Mouse (Mus musculus): Measurements from ENCODE around the gene Axin1. TPM values are rescaled to one million over a fixed set of nuclear protein-coding genes. Genes with fewer than 3 reads are reported as not detected.

Gene Axin1
- total and polyA plus RNA-seq, 3 experiments: 27.8 to 38.8 (median 28.5) TPM

GRCm38 (mm10) chr17:26105619-26106018, 32.9 kb upstream of the Axin1 start:
- Histone ChIP-seq H3K27me3 (replicated peaks) (peaks cover 24% of the 10 kb centered on the region), H3K79me2 (replicated peaks; ENCODE audit: control insufficient read depth, extremely low read depth, insufficient read depth, poor library complexity, severe bottlenecking) (no peaks in the 10 kb centered on the region), H3K27ac (ENCODE audit: insufficient read depth, low read depth) (no peak overlapping the region), H3K9me3 (replicated peaks; ENCODE audit: low read length) (no peaks in the 10 kb centered on the region), H3K4me3 (replicated peaks in 1 of 3; ENCODE audit: low read depth in 2 of 3, low read length in 2 of 3, poor library complexity in 1 of 3) (no peak overlapping the region), H3K9ac (ENCODE audit: insufficient read depth, low read depth) (no peak overlapping the region), H3K36me3 (replicated peaks in 1 of 2; ENCODE audit: control insufficient read depth in 1 of 2, insufficient read depth in 1 of 2, low read length in 1 of 2) (no peaks in the 10 kb centered on the region), H3K4me2 (ENCODE audit: insufficient read depth, low read depth, poor library complexity, severe bottlenecking) (no peak overlapping the region), H3K4me1 (ENCODE audit: control insufficient read depth in 1 of 2, insufficient read depth in 2 of 2) (peaks cover 0 to 3% of the 10 kb centered on the region in 2 experiments; a peak in 1 of 4 replicates)
- dilution Hi-C loops (cut with MboI; ENCODE audit: extremely low pct_ligation_motif_present, extremely low pct_unique_long_range_greater_than_20kb, low sequenced_read_pairs) (no loop called here), in situ Hi-C loops (cut with MboI; ENCODE audit: low pct_ligation_motif_present, low pct_unique_long_range_greater_than_20kb, low sequenced_read_pairs) (no loop called here)
- TF ChIP-seq ZC3H11A (IDR thresholded peaks at IDR 0.05; ENCODE audit: low read depth, low read length): no peak
- TF ChIP-seq KAT2A (IDR thresholded peaks at IDR 0.05; ENCODE audit: insufficient replicate concordance, low read length): no peak
- no peak for TF ChIP-seq ZMIZ1 (IDR thresholded peaks at IDR 0.05; ENCODE audit: low read depth, low read length)
- TF ChIP-seq NELFE (IDR thresholded peaks at IDR 0.05; ENCODE audit: low read depth, low read length): no peak
- no peak for TF ChIP-seq IRF4 (IDR thresholded peaks at IDR 0.05; ENCODE audit: low read depth, low read length)
- no peak for TF ChIP-seq PAX5 (IDR thresholded peaks at IDR 0.05; ENCODE audit: low read length)
- no peak for TF ChIP-seq UBTF (IDR thresholded peaks at IDR 0.05; ENCODE audit: low read depth, low read length)
- no peak for DNase-seq (ENCODE audit: extremely low read depth)

- H3K79me2 ChIP-seq (replicated peaks; ENCODE audit: control insufficient read depth, extremely low read depth, insufficient read depth, poor library complexity, severe bottlenecking): no peaks in the 10 kb centered on the region
- no peak overlapping the region for H3K27ac ChIP-seq (ENCODE audit: insufficient read depth, low read depth)
- H3K4me3 ChIP-seq (replicated peaks in 1 of 3; ENCODE audit: low read depth in 2 of 3, low read length in 2 of 3, poor library complexity in 1 of 3): no peak overlapping the region
- H3K4me1 ChIP-seq (ENCODE audit: control insufficient read depth in 1 of 2, insufficient read depth in 2 of 2): peaks cover 2 to 23% of the 10 kb centered on the region in 2 experiments; a peak in 2 of 4 replicates
- H3K36me3 ChIP-seq (replicated peaks in 1 of 2; ENCODE audit: control insufficient read depth in 1 of 2, insufficient read depth in 1 of 2, low read length in 1 of 2): no peaks in the 10 kb centered on the region
- no peak for TF ChIP-seq UBTF (IDR thresholded peaks at IDR 0.05; ENCODE audit: low read depth, low read length)
- TF ChIP-seq HCFC1 (IDR thresholded peaks at IDR 0.05; ENCODE audit: low read depth, low read length): no peak
- no peak for DNase-seq (ENCODE audit: extremely low read depth)
- dilution Hi-C loops (cut with MboI; ENCODE audit: extremely low pct_ligation_motif_present, extremely low pct_unique_long_range_greater_than_20kb, low sequenced_read_pairs): no loop called here
- H3K9ac ChIP-seq (ENCODE audit: insufficient read depth, low read depth): no peak overlapping the region
- no peak overlapping the region for H3K4me2 ChIP-seq (ENCODE audit: insufficient read depth, low read depth, poor library complexity, severe bottlenecking)
- peaks cover 51% of the 10 kb centered on the region for H3K27me3 ChIP-seq (replicated peaks)
- in situ Hi-C loops (cut with MboI; ENCODE audit: low pct_ligation_motif_present, low pct_unique_long_range_greater_than_20kb, low sequenced_read_pairs): no loop called here
- no peaks in the 10 kb centered on the region for H3K9me3 ChIP-seq (replicated peaks; ENCODE audit: low read length)
Measured at GRCm38 (mm10) chr17:26110156-26110555, 28.3 kb upstream of the Axin1 start.

- H3K27ac ChIP-seq (ENCODE audit: insufficient read depth, low read depth): no peak overlapping the region
- dilution Hi-C loops (cut with MboI; ENCODE audit: extremely low pct_ligation_motif_present, extremely low pct_unique_long_range_greater_than_20kb, low sequenced_read_pairs): no loop called here
Measured at GRCm38 (mm10) chr17:26111024-26111423, 27.5 kb upstream of the Axin1 start.

More at GRCm38 (mm10) chr17:26111024-26111423, 27.5 kb upstream of the Axin1 start:
- H3K9ac ChIP-seq (ENCODE audit: insufficient read depth, low read depth): no peak overlapping the region
- DNase-seq (ENCODE audit: extremely low read depth): no peak
- H3K27me3 ChIP-seq (replicated peaks): peaks cover 53% of the 10 kb centered on the region
- TF ChIP-seq CHD1 (IDR thresholded peaks at IDR 0.05; ENCODE audit: low read depth, low read length): no peak
- TF ChIP-seq TCF12 (IDR thresholded peaks at IDR 0.05; ENCODE audit: low read depth, low read length): no peak
- no peak for TF ChIP-seq E2F4 (IDR thresholded peaks at IDR 0.05; ENCODE audit: insufficient replicate concordance, low read depth, low read length)
- no peak for TF ChIP-seq CTCF (conservative IDR thresholded peaks at IDR 0.05 in 1 of 2, IDR thresholded peaks at IDR 0.05 in 1 of 2; ENCODE audit: low read depth in 2 of 2, low read length in 2 of 2)
- TF ChIP-seq UBTF (IDR thresholded peaks at IDR 0.05; ENCODE audit: low read depth, low read length): no peak
- no peak for TF ChIP-seq MAX (IDR thresholded peaks at IDR 0.05; ENCODE audit: low read length)
- TF ChIP-seq BHLHE40 (IDR thresholded peaks at IDR 0.05; ENCODE audit: low read depth, low read length): no peak
- no peak for TF ChIP-seq RAD21 (IDR thresholded peaks at IDR 0.05; ENCODE audit: low read depth, low read length)
- TF ChIP-seq JUND (conservative IDR thresholded peaks at IDR 0.05; ENCODE audit: low read depth, low read length): no peak
- no peak for TF ChIP-seq EP300 (IDR thresholded peaks at IDR 0.05; ENCODE audit: low read length)
- TF ChIP-seq PAX5 (IDR thresholded peaks at IDR 0.05; ENCODE audit: low read length): no peak
- TF ChIP-seq NELFE (IDR thresholded peaks at IDR 0.05; ENCODE audit: low read depth, low read length): no peak
- TF ChIP-seq ETS1 (conservative IDR thresholded peaks at IDR 0.05; ENCODE audit: low read depth, low read length): no peak
- H3K9me3 ChIP-seq (replicated peaks; ENCODE audit: low read length): no peaks in the 10 kb centered on the region
- no peaks in the 10 kb centered on the region for H3K36me3 ChIP-seq (replicated peaks in 1 of 2; ENCODE audit: control insufficient read depth in 1 of 2, insufficient read depth in 1 of 2, low read length in 1 of 2)
- H3K4me1 ChIP-seq (ENCODE audit: control insufficient read depth in 1 of 2, insufficient read depth in 2 of 2): peaks cover 2 to 23% of the 10 kb centered on the region in 2 experiments; a peak in 2 of 4 replicates
- H3K79me2 ChIP-seq (replicated peaks; ENCODE audit: control insufficient read depth, extremely low read depth, insufficient read depth, poor library complexity, severe bottlenecking): no peaks in the 10 kb centered on the region
- in situ Hi-C loops (cut with MboI; ENCODE audit: low pct_ligation_motif_present, low pct_unique_long_range_greater_than_20kb, low sequenced_read_pairs): no loop called here
- H3K4me2 ChIP-seq (ENCODE audit: insufficient read depth, low read depth, poor library complexity, severe bottlenecking): no peak overlapping the region
- no peak overlapping the region for H3K4me3 ChIP-seq (replicated peaks in 1 of 3; ENCODE audit: low read depth in 2 of 3, low read length in 2 of 3, poor library complexity in 1 of 3)

Data from CH12.LX (cell line).